Mouse (Mus musculus) adipose tissue, adult 10 weeks (tissue): ENCODE data around the gene Wnt3a. TPM values are rescaled to one million over a fixed set of nuclear protein-coding genes. Genes with fewer than 3 reads are reported as not detected.

Source experiments
- polyA plus RNA-seq: library from polyadenylated mRNA; stranded (reverse); fragments of 350-450 nt; fragmentation: Illumina TruSeq; extraction: RNeasy Lipid Tissue Mini Kit (QIAGEN cat#74804); gene quantifications from one replicate; pipeline ENCODE4 v1.2.3, GENCODE M21; 2014; ENCODE audit warnings: low read depth, low replicate concordance

The Wnt3a gene
- polyA plus RNA-seq = 0.31 TPM

GRCm38 (mm10) chr11:59290702-59291303 lies at the start of gene Wnt3a:
Gene Wnt3a, minus strand, starts transcription at chr11:59290752.

GRCm38 (mm10) chr11:59306461-59307421 lies 16.2 kb upstream of the Wnt3a start, which contains the start of gene Wnt9a:
Gene Wnt9a, plus strand, starts transcription at chr11:59306928.

GRCm38 (mm10) chr11:59228122-59228953 lies 62.2 kb downstream of the Wnt3a start, which contains the start of gene Arf1:
Gene Arf1, minus strand, starts transcription at chr11:59228270.

GRCm38 (mm10) chr11:59208153-59208831 lies 82.3 kb downstream of the Wnt3a start, which contains the start of gene 2310033P09Rik:
Gene 2310033P09Rik, plus strand, starts transcription at chr11:59208321.

GRCm38 (mm10) chr11:59202081-59202995 lies 88.2 kb downstream of the Wnt3a start, which contains the start of gene Mrpl55:
Gene Mrpl55, plus strand, starts transcription at chr11:59202486.

Other genes with a start within 250 kb of the Wnt3a start
- gene Obscn, start 154.3 kb downstream of the Wnt3a start, polyA plus RNA-seq = 0.27 TPM
- gene Iba57, start 127.0 kb downstream of the Wnt3a start, polyA plus RNA-seq = 4.8 TPM
- 2.7 TPM for gene Gjc2, start 107.5 kb downstream of the Wnt3a start, polyA plus RNA-seq
- 107 TPM for gene Guk1, start 98.5 kb downstream of the Wnt3a start, polyA plus RNA-seq
- 44.6 TPM for gene Mrpl55, start 88.3 kb downstream of the Wnt3a start, polyA plus RNA-seq
- 26.6 TPM for gene 2310033P09Rik, start 82.4 kb downstream of the Wnt3a start, polyA plus RNA-seq
- gene Arf1, start 62.5 kb downstream of the Wnt3a start, polyA plus RNA-seq = 415 TPM
- 5.1 TPM for gene Wnt9a, start 16.2 kb upstream of the Wnt3a start, polyA plus RNA-seq
- not detected for gene Prss38, start 84.9 kb upstream of the Wnt3a start, polyA plus RNA-seq
- 4.3 TPM for gene Jmjd4, start 159.3 kb upstream of the Wnt3a start, polyA plus RNA-seq
- gene Snap47, start 160.4 kb upstream of the Wnt3a start, polyA plus RNA-seq = 42.6 TPM
- 4.3 TPM for gene Zfp867, start 181.7 kb upstream of the Wnt3a start, polyA plus RNA-seq
- gene Zkscan17, start 236.0 kb upstream of the Wnt3a start, polyA plus RNA-seq = 14.9 TPM